Mouse (Mus musculus) natural killer cell, adult 2 months (primary cell): ENCODE results near the gene Shisa5.
A peak's percentile ranks its signal among the peaks of the same experiment; 100 is the strongest.

Source experiments
- DNase-seq, 2 experiments: peaks; one replicate each; pipeline ENCODE4 v3.0.0; 2022; ENCODE audit warnings: low spot score in 2 of 2

Gene Shisa5

DNA sequence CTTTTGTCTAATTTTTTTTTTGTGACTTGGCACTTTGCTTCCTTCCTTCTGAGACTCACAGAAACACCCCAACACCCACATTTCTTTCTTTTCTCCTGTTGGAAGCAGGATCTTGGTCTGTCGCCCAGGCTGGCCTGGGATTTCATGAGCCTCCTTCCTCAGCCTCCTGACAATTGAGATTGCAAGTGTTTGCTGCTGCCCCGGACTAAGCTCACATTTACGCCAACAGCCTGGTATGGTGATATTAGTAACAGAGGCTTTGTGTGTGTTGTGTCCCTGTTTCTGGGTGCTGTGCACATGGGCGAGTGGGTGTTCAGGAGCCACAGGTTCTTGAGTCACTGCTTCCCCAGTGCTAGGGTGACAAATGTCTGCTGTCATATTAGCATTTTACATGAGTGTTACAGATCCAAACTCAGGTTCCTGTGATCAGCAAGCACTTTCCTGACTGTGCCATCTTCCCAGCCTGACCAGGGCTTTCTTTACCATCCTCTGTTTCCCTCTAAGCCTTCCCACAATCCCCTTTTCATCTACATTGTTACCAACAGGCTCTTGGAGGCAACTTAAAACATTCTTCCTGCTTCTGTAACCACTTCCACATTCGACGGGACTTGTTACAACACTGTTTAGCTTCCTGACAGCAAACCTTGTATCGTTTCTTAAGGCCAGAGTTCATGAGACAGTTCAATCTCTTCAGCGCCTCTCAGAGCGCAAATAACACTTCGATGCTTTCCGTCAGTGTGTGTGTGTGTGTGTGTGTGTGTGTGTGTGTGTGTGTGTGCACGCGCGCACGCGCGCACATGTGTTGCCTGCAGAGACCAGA, 15.3 kb upstream of the Shisa5 start:
- DNase-seq: peak in 1 of 2 experiments; percentile 24

DNA sequence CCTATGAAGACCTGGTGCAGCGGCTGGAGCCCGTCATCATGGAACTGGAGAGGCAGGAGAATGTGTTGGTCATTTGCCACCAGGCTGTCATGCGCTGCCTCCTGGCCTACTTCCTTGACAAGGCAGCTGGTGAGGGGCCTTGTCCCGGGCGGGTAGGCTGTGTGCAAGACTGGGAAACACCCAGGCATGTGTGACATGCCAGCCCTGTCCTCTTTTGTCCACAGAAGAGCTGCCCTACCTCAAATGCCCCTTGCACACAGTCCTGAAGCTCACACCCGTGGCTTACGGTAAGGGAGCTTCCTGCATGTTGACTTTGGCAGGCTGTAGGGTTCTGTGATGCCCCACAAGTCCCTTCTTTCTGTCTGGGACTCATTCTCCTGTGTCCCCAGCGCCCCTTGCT, 10.8 kb upstream of the Shisa5 start:
- DNase-seq: no peak

DNA sequence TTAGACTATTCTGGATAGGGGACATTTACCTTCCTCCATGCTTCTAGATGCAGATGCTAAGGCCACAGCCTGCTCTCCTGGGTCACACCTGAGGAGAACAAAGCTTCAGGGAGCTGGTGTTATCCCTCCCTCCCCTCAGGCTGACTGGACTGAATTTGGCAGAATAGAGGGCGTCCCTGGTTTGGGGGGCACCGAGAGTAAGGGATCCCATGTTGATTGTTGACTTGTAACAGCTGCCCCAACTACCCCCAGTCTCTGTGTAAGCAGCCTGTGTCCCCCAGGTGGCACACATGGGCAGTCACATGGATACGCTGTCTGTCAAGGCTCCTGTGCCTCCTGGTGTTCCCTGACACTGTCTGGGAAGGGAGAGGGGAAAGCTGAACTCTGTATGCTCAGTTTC, 9.9 kb upstream of the Shisa5 start:
- DNase-seq: no peak

DNA sequence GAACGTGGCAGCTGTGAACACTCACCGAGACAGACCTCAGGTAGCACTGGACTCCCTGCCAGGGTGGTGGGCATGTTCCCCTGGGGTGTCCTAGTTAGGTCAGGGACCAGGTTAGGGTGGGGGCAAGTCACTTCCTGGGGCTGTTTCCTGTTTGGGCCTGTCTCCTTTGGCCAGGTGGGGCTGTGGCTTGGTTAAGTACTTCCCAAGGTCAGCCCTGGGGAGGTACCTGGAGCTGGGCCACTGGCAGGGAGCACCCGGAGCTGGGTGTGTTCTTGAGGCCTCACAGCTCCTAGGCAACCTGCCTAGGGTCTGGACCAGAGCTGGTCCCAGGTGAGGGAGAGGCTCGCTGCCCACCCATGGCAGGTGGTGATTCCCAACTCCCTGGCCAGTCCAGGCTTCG, 9.4 kb upstream of the Shisa5 start:
- DNase-seq: no peak

DNA sequence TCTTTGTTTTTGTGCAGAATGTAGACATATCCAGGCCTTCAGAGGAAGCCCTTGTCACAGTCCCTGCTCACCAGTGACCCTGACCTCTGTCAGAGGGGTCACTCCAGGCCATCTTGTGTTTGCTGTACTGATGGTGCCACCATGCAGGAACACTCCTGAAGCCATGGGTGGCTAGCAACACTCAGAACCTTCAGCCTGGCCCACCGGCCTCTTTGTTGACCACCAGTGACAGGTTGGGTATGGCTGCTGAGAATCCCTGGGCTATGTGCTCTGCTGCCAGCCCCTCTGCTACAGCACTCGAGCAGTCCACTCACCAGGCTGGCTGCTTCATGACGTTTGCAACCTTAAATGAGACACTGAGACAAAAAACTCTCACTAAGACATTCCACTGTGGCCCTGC, 8.1 kb upstream of the Shisa5 start:
- no peak for DNase-seq

DNA sequence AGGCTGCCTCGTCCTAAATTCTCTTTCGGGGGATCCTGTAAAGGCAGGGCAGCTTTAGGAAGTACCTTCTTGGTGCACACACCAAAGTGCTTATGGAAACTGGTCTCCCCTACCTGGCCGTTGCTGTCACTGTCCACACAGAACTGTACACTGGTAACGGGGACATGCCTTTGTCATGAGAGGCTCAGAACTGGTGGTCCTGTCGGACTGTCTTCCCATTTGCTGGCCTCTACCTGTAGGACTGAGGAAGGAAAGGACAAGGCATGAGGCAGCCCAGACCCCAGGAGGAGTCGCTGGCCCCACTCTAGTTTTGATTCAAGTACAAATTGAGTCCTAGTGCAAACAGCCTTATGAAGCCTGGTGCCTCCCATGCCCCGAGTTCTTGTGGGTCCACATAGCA, 7.4 kb upstream of the Shisa5 start:
- DNase-seq: no peak

DNA sequence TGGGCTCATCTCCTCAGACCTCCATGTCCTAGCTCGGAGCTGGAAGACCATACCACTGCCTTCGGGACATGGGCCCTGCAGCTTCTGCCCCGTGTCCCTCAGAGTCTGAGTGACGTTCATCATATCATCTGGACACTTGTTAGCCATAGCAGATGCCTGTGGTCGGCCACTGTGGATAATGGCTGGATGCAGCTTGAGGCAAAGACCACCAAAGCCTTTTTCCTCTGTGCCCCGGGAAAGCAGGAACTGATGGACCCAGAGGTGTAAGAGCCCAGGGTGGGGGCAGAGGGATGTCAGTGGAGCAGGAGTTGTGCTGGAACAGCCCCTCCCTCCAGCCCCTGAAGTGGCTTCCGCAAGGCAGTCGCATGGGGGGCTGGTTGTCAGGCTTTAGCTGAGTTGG, 6.7 kb upstream of the Shisa5 start:
- no peak for DNase-seq

DNA sequence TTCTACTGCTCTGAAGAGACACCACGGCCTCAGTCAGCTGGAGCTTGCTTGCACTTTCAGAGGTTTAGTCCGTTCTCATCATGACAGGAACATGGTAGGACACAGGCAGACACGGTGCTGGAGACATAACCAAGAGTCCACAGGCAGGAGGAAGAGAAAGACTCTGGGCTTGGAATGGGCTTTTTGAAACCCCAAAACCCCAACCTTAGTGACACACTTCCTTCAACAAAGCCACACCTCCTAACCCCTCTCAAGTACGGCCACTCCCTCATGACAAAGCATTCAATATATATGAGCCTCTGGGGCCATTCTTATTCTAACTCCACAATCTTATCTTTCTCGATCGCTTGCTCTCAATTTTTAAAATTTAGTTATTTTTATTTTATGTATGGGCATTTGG, 5.9 kb upstream of the Shisa5 start:
- DNase-seq: no peak

DNA sequence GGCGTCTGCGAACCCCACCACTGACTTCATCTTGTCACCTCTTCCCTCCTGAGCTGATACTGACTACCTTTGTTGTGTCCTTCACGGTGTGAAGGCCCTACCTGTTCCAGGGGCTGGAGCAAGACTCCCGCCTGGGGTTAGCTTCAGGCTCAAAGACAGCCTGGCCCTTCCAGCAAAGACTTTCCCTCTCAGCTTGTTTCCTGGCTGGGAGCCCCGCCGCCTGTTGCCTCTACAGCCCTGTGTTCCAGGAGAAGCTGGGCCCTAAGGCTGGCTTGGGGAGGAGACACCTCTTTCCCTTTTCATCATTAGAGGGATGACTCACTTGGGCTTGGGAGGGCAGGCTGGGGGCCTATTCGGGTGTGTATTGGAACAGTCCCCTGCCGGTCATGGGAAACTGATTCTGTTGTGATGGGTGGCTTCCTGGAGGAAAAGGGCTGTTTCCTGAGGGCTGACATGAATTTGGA, 568 bp downstream of the Shisa5 start:
- DNase-seq: no peak

DNA sequence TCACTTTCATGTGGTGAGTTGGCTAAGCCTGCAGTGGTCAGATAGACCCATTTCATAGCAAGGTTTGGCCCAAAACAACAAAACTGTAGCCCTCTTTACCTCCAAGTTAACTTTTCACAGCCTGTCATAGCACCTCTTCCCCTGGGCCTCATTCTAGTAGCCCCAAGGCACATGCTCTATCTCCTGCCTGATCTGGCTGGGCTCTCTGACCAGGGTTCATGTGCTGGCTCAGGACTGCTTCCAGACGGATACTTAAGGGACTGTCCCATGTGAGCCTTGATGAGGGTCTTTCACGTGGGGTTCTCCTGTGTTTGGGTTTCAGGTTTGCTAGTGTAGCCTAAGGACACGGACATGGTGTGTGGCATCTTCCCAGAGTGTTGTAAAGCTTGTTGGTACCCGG, 1.3 kb downstream of the Shisa5 start:
- no peak for DNase-seq

DNA sequence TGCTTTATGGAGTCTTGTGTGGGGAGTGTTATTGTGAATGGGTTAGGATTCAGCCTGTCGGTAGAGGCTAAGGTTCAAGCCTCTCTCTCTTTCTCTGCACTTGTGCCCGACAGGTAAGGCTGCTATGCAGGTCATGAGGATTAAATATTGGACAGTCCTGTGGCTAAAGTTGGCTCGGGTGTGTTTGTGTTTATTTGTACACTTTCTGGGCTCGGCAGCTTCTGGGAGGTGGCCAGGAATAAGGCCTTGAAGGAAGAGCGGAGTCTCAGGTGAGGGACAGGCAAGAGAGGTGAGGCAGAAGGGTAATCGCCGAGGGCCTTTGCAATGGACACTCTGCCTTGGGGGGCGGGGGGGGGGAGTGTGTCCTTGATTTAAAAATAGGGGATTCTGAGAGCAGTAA, 1.9 kb downstream of the Shisa5 start:
- no peak for DNase-seq

DNA sequence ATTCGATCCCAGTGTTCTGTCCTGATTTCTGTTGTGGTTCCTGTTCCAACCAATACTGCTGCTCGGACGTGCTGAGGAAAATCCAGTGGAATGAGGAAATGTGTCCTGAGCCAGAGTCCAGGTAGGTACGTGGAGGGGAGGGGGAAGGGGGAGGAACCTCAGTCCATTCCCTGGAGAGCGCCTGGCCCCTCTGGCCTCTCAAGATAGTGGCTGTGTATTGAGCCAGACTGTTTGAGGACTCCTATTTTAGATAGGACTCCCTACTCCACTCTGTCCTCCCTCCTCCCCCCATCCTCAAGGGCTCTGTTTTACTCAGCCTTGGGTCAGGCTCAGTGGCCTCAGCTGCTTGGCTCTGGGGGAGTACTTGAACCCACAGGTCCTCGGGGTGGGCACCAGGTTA, 2.5 kb downstream of the Shisa5 start:
- no peak for DNase-seq

DNA sequence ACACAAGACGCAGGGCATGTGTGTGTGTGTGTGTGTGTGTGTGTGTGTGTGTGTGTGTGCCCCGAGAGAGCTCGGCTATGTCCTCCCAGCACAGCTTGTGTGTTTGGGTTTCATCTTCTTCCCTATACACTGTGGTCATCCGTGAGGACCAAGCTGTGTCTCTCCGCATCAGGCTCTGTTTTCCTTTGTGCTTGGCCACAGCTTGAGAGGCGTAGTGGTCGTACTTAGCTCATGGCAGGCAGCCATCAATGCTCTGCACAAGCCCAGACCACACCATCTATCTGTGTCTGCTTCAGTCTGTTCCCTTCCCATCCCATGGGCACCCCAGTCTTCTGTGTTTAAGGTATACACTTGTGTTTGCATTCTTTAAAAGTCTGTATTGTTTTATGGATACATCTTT, 3.0 kb downstream of the Shisa5 start:
- DNase-seq: no peak

DNA sequence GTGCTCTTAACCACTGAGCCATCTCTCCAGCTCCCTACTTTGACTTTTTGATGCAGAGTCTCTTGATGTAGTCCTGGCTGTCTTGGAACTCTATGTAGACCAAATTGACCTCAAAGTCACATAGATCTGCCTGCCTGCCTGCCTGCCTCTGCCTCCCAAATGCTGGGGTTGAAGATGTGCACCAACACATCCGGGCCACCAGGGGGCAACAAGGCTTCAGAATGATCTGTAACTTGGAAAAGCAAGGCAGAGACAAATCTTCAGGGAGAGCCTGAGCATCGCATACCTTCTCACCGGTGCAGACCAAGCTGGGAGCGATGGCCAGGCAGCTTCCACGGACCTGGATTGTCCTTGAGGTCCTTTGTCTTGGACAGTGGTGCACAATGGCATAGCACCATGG, 7.9 kb downstream of the Shisa5 start:
- DNase-seq: peak; percentile 79 to 86

DNA sequence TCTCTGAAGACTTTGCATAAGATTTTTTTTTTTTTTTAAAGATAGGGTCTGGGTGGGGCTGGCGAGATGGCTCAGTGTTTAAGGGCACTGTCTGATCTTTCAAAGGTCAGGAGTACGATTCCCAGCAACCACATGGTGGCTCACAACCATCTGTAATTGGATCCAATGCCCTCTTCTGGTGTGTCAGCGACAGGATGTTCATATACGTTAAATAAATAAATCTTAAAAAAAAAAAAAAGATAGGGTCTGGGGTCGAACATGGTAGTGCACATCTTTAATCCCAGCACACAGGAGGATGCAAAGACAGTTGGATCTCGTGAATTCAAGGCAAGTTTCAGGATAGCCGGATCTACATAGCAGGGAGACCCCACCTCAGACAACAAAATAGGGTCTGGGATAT, 11.0 kb downstream of the Shisa5 start:
- no peak for DNase-seq

DNA sequence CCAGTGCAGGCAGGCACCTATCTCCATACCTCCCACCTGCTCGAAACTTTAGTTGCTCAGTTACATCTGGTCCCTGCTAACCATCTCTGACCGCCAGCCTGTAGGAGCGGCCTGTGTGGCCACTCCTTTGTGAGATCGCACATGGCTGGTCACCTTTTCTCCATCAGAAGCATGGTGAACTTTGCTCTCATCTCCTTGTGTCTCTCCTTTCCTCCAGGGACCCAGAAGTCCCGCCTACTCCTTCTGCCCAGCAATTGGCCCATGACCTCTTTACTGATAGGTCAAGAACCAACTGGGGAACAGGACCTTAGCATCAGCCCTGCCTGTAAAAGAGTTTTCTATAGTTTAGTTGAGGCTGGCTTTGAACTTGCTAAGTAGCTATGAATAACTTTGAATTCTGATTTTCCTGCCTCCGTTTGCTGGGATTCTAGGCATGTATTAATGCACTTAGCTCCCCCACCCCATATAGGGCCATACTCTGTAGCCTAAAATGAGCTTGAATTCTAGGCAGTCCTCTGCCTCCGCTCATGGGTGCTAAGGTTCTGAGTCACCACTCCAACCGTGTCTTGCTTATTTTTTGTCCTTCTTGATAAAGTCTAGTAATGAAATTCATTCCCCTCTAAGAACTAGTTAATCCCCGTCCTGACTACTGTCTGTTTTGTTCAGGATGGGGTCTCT, 11.8 kb downstream of the Shisa5 start:
- DNase-seq: peak; percentile 33 to 37

DNA sequence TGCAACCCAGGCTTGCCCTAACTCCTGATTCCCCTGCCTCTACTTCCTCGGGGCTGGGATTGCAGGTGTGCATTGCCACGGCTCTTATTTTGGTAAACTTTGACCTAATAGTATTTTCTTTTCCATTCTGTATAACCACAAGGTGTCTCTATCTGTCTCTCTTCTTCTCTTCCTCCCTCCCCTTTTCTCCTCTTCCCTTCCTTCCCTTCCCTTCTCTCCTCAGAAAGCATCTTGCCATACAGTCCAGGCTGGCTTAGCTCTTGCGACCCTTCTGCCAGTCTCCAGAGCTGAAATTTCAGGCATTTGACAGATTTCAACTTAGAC, 12.3 kb downstream of the Shisa5 start:
- no peak for DNase-seq

DNA sequence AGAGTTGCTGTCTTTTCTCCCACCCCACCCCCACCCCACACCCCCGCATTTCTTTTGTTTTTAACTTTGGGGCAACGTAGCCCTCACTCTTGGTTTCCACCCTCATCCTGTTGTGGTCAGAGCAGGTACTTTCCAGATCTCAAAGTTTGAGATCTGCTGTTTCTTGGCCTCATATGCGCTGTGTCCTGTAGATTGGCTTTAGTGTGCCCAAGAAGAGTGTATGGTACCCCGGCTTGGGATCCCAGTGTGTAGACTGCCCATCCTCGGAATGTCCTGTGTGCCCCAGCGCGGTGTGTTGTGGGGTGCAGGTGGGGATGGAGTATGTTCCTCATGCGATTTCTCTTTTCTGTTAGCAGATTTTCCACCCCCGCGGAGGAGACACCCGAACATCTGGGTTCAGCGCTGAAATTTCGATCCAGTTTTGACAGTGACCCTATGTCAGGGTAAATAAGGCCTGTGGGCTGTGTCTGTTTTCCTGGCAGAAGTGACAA, 12.7 kb downstream of the Shisa5 start:
- peak; percentile 85 to 86 for DNase-seq

DNA sequence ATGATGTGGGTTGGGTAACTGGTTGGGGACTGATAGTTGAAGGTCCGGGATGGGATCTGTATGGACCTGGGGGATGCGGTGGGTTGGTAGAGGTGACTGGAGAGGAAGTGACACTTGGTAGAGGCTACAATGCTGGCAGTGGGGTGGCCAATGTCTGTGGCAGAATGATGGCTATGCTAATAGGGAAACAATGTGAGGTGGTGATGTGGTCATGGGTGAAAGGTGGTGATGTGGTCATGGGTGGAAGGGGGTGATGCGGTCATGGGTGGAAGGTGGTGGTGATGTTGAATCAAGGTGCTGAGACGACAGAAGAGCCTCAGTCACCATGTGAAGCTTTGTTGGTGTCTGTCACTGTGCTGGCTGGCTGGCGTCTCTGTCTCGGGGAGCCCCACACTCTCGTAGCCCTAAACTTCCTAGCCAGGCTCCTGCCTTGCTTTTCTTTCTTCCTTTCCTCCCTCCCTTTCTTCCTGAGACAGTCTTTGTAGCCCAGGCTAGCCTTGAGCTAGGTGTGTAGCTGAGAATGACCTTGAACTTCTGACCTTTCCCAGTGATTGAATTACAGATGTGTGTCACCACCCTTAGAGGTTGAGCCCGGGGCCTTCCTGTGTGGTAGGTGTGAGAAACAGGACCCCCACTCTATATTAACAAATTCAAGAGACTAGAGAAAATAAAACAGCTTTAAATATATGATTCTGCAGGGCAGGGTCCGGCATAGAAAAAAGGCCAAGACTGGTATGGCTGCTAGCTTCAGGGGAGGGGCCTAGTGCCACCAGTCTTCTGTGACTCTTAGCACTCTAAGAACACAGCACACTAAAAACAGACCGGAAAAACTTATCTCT, 13.5 kb downstream of the Shisa5 start:
- DNase-seq: peak; percentile 93 to 96

DNA sequence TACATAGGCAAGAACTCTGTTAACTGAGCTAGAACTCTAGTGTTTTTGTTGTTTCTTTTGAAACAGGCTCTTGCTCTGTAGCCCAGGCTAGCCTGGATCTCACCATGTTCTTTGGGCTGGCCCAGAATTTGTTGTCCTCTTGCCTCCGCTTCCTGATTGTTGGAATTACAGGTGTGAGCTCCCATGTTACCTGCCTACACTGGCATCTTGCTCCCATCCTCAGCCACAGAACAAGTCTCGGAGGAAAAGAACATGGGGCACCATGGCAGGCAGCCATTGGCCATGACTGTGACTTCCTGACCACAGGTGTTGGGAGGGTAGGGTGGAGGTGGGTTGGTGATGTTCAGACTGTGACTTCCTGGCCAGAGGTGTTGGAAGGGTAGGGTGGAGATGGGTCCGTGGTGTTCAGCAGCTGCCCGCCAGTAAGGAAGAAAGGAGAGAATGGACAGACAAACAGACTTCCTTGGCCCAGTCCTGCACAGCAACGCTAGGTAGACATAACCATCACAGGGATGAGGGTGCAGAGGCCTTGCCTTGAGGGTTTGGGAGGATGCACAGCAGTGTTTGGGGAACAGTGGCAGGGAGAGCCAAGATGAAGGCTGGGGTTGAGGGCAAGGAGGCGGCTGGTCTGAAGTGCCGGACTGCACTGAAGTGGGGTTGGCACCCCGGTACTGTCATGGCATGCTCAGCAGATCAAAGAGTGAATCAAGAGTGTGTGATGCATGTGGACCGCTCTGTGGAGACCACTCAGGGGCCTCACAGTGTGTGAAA, 14.3 kb downstream of the Shisa5 start:
- DNase-seq: peak; percentile 75 to 86

DNA sequence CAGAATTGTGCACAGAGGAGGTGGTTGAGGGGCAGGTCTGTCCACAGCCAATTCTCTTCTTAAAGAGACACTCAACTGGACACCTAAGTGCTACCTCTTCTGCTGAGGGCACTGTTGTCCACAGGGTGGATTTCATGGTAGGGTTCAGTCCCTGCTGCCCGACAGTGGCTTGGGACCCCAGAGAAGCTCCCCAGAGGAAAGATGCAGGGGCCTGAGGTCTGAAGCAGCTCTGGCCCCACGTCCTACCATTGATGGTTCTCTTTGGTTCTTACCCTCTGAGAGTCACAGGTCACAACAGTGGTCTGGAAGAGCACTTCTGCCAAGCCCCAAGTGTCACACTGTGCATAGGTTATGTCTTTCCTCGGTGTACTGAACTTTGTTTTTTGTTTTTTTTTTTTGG, 15.0 kb downstream of the Shisa5 start:
- no peak for DNase-seq

DNA sequence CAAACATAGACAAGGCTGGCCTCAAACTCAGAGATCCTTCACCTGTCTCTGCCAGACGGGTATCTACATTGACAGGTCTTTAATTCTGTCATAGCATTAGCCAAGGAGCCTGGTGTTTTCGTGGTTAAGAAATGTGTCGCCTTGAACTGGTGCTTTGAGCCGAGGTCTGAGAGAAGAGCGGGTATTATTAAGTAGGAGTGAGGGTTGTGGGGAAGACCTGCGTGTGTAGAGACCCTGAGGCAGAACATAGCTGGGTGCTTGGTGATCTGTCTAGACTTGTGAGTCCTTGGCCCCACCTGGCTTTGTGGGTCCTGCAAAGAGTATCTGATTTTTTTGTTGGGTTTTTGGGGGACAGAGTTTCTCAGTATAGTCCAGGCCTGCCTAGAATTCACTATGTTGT, 15.5 kb downstream of the Shisa5 start:
- peak; percentile 20 to 43 for DNase-seq
